Mouse (Mus musculus): ENCODE measurements around the gene Dnah3. TPM values are rescaled to one million over a fixed set of nuclear protein-coding genes. Genes with fewer than 3 reads are reported as not detected.
A peak's percentile ranks its signal among the peaks of the same experiment; 100 is the strongest.

Dnah3 gene
- polyA plus RNA-seq (2017; shearing (Covaris generic)), result not detected

GRCm38 (mm10) chr7:120095180-120095579, at the start of gene Dnah3:
Gene Dnah3 (minus strand): TSS chr7:120095280.
- no peak for ATAC-seq

DNA sequence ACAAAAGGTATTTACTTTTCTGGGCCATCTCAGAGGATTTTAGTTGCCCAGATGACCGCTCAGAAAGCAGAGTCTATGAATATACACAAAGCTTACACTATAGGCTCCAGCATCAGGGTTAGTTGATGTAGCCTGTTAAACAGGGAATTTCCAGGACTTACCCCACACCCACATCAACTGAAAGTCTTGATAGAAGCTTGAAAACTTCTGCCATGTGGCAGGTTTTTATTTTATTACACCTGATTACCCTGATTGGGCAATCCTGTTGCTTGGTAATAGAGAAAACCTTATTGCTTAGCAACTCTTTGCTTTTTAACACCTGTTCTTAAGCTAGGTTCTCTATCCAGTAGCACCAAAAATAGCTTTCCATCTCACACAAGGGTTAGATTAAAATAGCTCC, 47.7 kb upstream of the Dnah3 start:
- ATAC-seq, result no peak

DNA sequence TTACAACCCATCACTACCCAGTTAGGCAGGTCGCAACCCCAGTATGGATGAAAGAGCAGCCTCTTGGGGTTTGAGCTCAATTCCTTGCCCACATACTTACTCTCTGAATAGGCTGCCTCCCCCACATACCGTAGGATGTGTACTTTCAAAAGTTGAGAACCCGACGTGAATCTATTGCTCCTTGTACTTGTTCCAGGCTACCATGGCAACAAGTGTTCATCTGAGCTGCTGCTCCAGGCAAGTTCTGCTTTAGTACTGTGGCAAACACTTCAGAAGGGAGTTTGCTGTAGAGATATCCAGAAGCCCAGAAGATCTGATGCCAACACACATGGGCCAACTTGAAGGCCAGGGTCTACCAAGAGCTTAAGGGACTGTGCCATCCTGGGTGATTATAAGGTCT, 33.9 kb upstream of the Dnah3 start:
- ATAC-seq, result no peak

GRCm38 (mm10) chr7:120127686-120128059, 32.6 kb upstream of the Dnah3 start:
- no peak for ATAC-seq

DNA sequence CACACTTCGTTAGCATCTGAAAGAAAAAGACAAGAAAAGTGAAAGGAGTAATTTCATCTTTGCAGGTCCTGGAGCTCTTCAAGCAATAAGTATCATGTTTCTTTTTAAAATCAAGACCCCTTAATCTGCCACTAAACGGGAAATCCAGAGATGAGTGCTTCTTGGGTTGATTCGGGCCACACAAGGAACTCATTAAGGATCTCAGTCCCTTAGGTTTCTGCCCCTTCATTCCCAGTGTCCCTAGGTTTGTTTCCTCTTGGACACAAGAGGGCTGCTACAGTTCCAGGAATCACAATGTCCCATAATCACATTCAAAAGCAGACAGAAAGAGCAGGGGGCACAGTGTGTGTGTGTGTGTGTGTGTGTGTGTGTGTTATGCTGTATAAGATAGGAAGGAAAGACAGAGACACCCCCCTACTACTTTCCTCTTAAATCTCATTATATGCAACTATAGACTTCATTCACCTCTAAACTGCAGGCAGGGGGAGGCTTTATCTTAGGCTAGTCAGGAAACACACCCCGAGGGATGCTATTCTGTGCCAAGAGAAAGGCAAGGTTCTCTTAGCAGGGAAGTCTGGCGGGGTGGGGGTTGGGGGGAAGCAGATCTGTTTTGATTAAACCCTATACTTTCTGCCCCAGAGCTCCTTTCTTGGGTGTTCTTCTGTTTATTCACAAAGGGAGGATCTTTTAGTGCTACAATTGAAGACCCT, 32.1 kb upstream of the Dnah3 start:
- no peak for ATAC-seq

- peak; percentile 56 for ATAC-seq
Measured at GRCm38 (mm10) chr7:120124844-120125243, 29.8 kb upstream of the Dnah3 start.

DNA sequence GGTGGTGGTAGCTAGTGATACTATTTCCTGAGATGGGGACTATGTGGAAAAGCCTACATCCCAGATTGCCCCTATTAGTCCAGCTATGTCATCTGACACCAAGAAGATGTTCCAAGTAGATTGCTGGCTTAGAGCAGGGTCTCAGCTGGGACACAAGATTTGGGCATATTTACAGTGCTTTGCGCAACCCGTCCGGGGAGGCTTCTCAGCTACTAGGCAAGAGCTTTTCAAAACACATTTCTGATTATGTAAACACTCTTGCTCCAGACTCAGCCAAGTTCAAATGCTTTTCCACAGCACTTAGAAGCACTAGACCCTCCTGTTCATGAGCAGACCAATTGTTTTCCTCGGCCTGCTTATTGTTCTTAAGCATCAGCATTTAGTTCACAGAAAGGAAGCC, 28.7 kb upstream of the Dnah3 start:
- ATAC-seq, result no peak

DNA sequence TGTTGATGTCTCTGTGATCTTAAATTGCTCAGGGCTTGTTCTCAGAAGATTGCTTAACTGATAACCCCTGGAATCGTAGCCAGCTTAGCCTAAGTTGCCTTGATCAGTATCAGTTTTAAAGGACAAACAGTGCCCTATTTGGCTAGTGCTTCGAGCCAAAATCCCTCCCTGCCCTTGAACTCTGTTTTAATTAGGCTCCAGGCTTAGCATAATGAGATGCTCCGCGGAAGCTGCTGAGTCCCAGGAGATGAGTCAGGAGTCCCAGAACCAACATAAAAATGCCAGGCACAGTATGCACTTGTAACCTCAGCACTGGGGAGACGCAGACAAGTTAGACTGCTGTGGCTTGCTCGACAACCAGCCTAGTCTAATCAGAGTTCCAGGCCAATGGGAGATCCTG, 22.4 kb upstream of the Dnah3 start:
- no peak for ATAC-seq

DNA sequence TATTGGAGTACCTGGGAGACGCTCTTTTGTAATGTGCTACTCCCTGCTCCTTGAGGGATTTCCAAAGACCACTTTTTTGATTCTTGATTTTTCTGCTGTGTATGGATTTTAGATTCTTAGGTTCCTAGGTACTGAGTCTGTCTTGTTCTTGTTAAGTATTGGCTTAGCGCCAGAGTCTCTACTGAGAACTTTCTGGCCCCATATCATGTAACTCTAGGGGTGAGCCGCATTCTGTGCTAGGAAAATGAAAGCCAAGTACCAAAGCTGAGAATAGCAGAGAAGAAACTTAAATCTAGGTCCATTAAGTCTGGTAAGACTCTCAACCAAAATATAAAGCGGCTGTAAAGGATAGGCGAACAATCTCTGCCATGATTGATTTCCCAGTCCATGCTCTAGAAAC, 21.9 kb upstream of the Dnah3 start:
- ATAC-seq, result no peak

GRCm38 (mm10) chr7:120109676-120110075, 14.6 kb upstream of the Dnah3 start:
- ATAC-seq, result no peak

DNA sequence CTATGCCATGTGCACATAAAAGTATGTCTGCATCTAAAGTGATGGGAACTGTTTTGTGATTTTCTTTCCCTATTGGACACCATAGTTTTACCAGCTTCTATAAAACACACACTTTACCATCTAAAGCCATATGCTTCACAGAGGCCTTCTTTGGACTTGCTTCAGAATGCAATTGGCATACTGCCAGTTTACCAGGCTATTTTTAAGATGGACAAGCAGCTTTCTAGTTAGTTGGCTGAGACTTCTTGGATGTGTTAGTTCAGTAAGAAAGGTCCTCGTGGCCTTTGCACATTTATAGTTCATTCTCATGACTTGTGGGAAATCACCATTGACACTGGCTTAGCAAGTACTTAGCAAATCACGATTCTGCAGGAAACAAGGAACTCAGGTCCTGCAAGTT, 11.3 kb upstream of the Dnah3 start:
- no peak for ATAC-seq

DNA sequence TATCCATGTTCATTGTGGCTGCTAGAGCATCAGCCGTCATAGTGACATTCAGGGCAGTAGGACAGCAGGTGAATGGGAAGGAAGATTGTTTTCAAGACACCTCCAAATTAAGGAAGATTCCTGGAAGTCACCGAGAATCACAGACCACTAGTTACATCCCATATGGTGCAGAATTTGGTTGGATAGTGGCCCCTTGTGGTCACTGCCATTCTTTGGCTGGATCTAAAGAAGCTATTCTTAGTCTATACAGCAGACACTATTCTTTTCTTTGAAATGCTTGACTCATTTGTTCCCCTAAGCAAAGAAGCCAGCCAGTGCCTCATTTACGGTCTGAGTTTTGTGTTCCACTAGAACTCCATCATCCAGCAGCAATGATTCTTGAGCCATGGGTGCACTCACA, 9.9 kb upstream of the Dnah3 start:
- no peak for ATAC-seq

- no peak for ATAC-seq
Measured at GRCm38 (mm10) chr7:120103019-120103567, 8.0 kb upstream of the Dnah3 start.

- peak; percentile 66 for ATAC-seq
Measured at GRCm38 (mm10) chr7:120102164-120102972, 7.3 kb upstream of the Dnah3 start, which contains the start of gene Tmem159. Gene Tmem159 (plus strand): TSS chr7:120102353.

- peak; percentile 39 for ATAC-seq
Measured at GRCm38 (mm10) chr7:120098403-120098802, 3.3 kb upstream of the Dnah3 start.

DNA sequence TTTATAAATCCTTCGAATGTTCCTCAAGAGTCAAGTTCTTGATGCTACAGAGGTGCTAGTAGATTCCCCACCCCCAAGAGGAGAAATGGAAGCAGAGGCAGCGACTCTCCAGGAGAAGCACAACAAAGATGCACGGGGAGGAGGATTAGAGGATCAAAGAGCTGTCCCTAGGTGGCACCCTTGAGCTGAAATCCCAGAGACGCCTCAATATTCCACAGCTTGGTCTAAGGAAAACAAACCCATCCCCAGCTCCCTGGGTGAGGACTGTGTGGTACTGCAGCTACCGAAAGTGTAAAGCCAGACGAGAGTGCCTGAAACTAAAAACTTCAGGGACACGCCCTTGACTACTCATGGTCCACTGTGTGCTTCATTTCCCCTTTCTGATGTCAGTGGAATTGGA, 2.8 kb upstream of the Dnah3 start:
- no peak for ATAC-seq

DNA sequence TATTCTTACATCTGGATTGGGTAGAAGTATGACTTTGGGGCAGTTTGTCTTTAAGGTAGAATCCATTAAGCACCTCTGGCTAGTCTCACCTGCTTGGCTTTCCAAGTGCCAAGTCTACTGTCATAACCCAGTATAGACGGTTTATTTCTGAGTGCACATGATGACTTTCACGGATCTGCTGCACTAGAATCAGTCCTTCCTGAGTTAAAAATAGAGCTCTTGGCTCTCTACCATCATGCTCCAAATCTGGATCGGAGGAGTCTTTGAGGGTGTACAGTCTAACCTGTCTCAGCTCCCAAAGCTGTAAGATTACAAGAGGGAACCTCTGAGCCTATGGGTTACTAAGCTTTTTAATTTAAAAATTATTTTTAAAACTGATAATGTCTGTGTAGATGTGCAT, 864 bp downstream of the Dnah3 start:
- ATAC-seq, result no peak

GRCm38 (mm10) chr7:120093033-120093432, 2.0 kb downstream of the Dnah3 start:
- ATAC-seq, result no peak

DNA sequence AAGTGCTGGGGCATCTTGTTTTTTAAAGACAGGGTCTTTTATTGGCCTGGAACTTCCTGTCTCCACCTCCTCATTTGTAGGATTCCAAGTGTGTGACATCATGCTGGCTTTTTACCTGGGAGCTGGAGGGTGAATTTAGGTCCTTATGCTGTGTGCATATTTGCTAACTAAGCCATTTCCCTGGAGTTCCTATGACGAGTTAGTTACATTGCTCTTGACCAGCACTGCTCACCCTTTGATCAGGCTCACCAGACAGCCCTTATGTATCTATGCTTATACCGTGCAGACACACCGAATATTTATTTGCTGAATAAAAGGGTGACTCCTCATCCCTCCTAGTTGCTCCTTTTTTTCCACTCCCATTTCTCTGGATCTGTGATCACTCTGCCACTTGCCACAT, 14.9 kb downstream of the Dnah3 start:
- ATAC-seq, result no peak

GRCm38 (mm10) chr7:120069164-120069563, 25.9 kb downstream of the Dnah3 start:
- no peak for ATAC-seq

GRCm38 (mm10) chr7:120068114-120068513, 27.0 kb downstream of the Dnah3 start:
- no peak for ATAC-seq

GRCm38 (mm10) chr7:120064045-120064444, 31.0 kb downstream of the Dnah3 start:
- ATAC-seq, result no peak

GRCm38 (mm10) chr7:120055479-120055878, 39.6 kb downstream of the Dnah3 start:
- no peak for ATAC-seq

- ATAC-seq, result no peak
Measured at GRCm38 (mm10) chr7:120054016-120054415, 41.1 kb downstream of the Dnah3 start.

Data from CD4-positive, CD25-positive, alpha-beta regulatory T cell, adult 4 months (primary cell).